ENCODE assay signal across 17 mouse cellular contexts in genomic region chr1:154653951-154654350, GRCm38 (mm10).
DNase-seq lines count a peak whose midpoint lies in the region; TF ChIP-seq lines count a peak whose summit lies in the region.
"Had no signal": no experiment of that assay in that cellular context is flagged by ENCODE, and none has a peak within 500 bp of the region (broad histone marks: within the 10 kb centered on the region; RNA-seq: fewer than 3 reads in every experiment).

No protein-coding gene starts in this region.

- intact Hi-C loops in gastrocnemius, adult 2 months (cut with DNase I), result no loop called here
- intact Hi-C loops in gastrocnemius, postnatal 36 days (cut with DNase I), result no loop called here
- intact Hi-C loops in heart, postnatal 25 days (cut with DNase I), result no loop called here

- no peak overlapping the region for H3K4me3 ChIP-seq in gastrocnemius, adult 2 months

- no peak overlapping the region for H3K27ac ChIP-seq in gastrocnemius, adult 2 months

- TF ChIP-seq CTCF in gastrocnemius, adult 2 months (IDR thresholded peaks at IDR 0.05), result no peak

- DNase-seq in gastrocnemius, adult 18-20 months (ENCODE audit: low spot score), result peak; percentile 54
- no peak for DNase-seq in gastrocnemius, postnatal 10 days
- peak; percentile 71 for DNase-seq in gastrocnemius, adult 2 months
- DNase-seq in gastrocnemius, postnatal 4 days (ENCODE audit: low spot score in 2 of 2), result no peak
- peak; percentile 13 to 51 for DNase-seq in gastrocnemius, adult 8-10 months (ENCODE audit: low spot score in 2 of 2)
- DNase-seq in gastrocnemius, postnatal 36 days, result no peak
- peak; percentile 57 for DNase-seq in skeletal muscle tissue, adult 2 months (ENCODE audit: low read depth, low spot score)
- DNase-seq in heart, postnatal 25 days (ENCODE audit: low spot score), result no peak
- DNase-seq: adrenal gland, adult 2 months; adrenal gland, adult 8-10 months; adrenal gland, postnatal 10 days; adrenal gland, postnatal 14 days; adrenal gland, postnatal 25 days; adrenal gland, postnatal 36 days; B cell, adult 2 months; cerebellum, adult 11 months; cerebellum, adult 11-12 months had no signal

Comparison
In these comparisons a context has a peak if more than half of its experiments do, and no peak if none do; other contexts are left out.
1. DNase-seq: peak in gastrocnemius, adult 18-20 months (single experiment), gastrocnemius, adult 2 months (single experiment), gastrocnemius, adult 8-10 months (2 of 2) and skeletal muscle tissue, adult 2 months (single experiment); none in gastrocnemius, postnatal 10 days (single experiment), gastrocnemius, postnatal 4 days (0 of 2), gastrocnemius, postnatal 36 days (0 of 2) and heart, postnatal 25 days (single experiment).